Mouse (Mus musculus) erythroblast, adult 5-6 weeks (primary cell): Measurements from ENCODE around the gene Zfp454. TPM values are rescaled to one million over a fixed set of nuclear protein-coding genes. Genes with fewer than 3 reads are reported as not detected.

Experiments
- ATAC-seq: replicated peaks from 2 replicates; pipeline ENCODE4 v1.8.0; 2016; ENCODE audit warnings: moderate number of reproducible peaks, mild to moderate bottlenecking, moderate TSS enrichment, inconsistent platforms; ENCODE audit not compliant: poor library complexity, low FRiP score, severe bottlenecking
- total RNA-seq, 2 experiments: library from RNA; stranded (forward) in 1 of 2; stranded (reverse) in 1 of 2; fragments of 150-400 nt in 1 of 2; fragments of 200-764, 138-1000 nt in 1 of 2; gene quantifications; 2 replicates each; pipeline versions ENCODE4 v1.2.3 to v1.2.4; 2015 to 2017; ENCODE audit warnings: low replicate concordance in 2 of 2

Gene Zfp454
- total RNA-seq, 2 experiments from 2014 or later: not detected

- no peak for ATAC-seq
These were observed 40.4 kb downstream of the Zfp454 start for GRCm38 (mm10) chr11:50847047-50847446.

- ATAC-seq: no peak
These were observed 41.5 kb downstream of the Zfp454 start for GRCm38 (mm10) chr11:50845951-50846350.

- no peak for ATAC-seq
These were observed 46.3 kb downstream of the Zfp454 start, which contains the start of gene Zfp879 for GRCm38 (mm10) chr11:50841023-50841735. Gene Zfp879 (minus strand): TSS chr11:50841552.

GRCm38 (mm10) chr11:50835727-50836126 lies 51.7 kb downstream of the Zfp454 start:
- ATAC-seq: no peak

GRCm38 (mm10) chr11:50827010-50827953 lies 60.2 kb downstream of the Zfp454 start, which contains the start of gene Zfp354c:
Gene Zfp354c (minus strand): TSS chr11:50827724.
- no peak; the same call in 1 of the 2 replicates for ATAC-seq

GRCm38 (mm10) chr11:50826214-50826613 lies 61.2 kb downstream of the Zfp454 start:
- ATAC-seq: no peak

Other genes starting within 250 kb of the Zfp454 start
- not detected in 2 replicates for gene Zfp354c, start 59.9 kb downstream of the Zfp454 start, total RNA-seq (2015; ENCODE audit: low replicate concordance)
- gene Zfp354c, start 59.9 kb downstream of the Zfp454 start, total RNA-seq (2017; ENCODE audit: low replicate concordance): 0.84 TPM in 1 of 2 replicates, not detected in the other
- not detected in 2 replicates for gene Zfp879, start 46.1 kb downstream of the Zfp454 start, total RNA-seq (2015; ENCODE audit: low replicate concordance)
- gene Zfp879, start 46.1 kb downstream of the Zfp454 start, total RNA-seq (2017; ENCODE audit: low replicate concordance): not detected in 2 replicates
- 2.3 TPM in 1 of 2 replicates, not detected in the other for gene Grm6, start 37.0 kb downstream of the Zfp454 start, total RNA-seq (2015; ENCODE audit: low replicate concordance)
- gene Grm6, start 37.0 kb downstream of the Zfp454 start, total RNA-seq (2017; ENCODE audit: low replicate concordance): not detected in 2 replicates
- gene Zfp2, start 28.5 kb upstream of the Zfp454 start, total RNA-seq (2015; ENCODE audit: low replicate concordance): 0.63 TPM in 1 of 2 replicates, not detected in the other
- gene Zfp2, start 28.5 kb upstream of the Zfp454 start, total RNA-seq (2017; ENCODE audit: low replicate concordance): 0.56 TPM in 1 of 2 replicates, not detected in the other
- gene Zfp354b, start 44.0 kb upstream of the Zfp454 start, total RNA-seq (2015; ENCODE audit: low replicate concordance): not detected in 2 replicates
- gene Zfp354b, start 44.0 kb upstream of the Zfp454 start, total RNA-seq (2017; ENCODE audit: low replicate concordance): not detected in 2 replicates
- gene 4933414I15Rik, start 56.1 kb upstream of the Zfp454 start, total RNA-seq (2015; ENCODE audit: low replicate concordance): not detected in 2 replicates
- gene 4933414I15Rik, start 56.1 kb upstream of the Zfp454 start, total RNA-seq (2017; ENCODE audit: low replicate concordance): not detected in 2 replicates
- not detected in 2 replicates for gene Prop1, start 66.1 kb upstream of the Zfp454 start, total RNA-seq (2015; ENCODE audit: low replicate concordance)
- not detected in 2 replicates for gene Prop1, start 66.1 kb upstream of the Zfp454 start, total RNA-seq (2017; ENCODE audit: low replicate concordance)
- gene Olfr1378, start 78.9 kb upstream of the Zfp454 start, total RNA-seq (2015; ENCODE audit: low replicate concordance): not detected in 2 replicates
- gene Olfr1378, start 78.9 kb upstream of the Zfp454 start, total RNA-seq (2017; ENCODE audit: low replicate concordance): not detected in 2 replicates
- gene Olfr1377, start 94.3 kb upstream of the Zfp454 start, total RNA-seq (2015; ENCODE audit: low replicate concordance): not detected in 2 replicates
- gene Olfr1377, start 94.3 kb upstream of the Zfp454 start, total RNA-seq (2017; ENCODE audit: low replicate concordance): not detected in 2 replicates
- gene Olfr51, start 115.9 kb upstream of the Zfp454 start, total RNA-seq (2015; ENCODE audit: low replicate concordance): not detected in 2 replicates
- gene Olfr51, start 115.9 kb upstream of the Zfp454 start, total RNA-seq (2017; ENCODE audit: low replicate concordance): not detected in 2 replicates
- not detected in 2 replicates for gene Olfr54, start 126.6 kb upstream of the Zfp454 start, total RNA-seq (2015; ENCODE audit: low replicate concordance)
- gene Olfr54, start 126.6 kb upstream of the Zfp454 start, total RNA-seq (2017; ENCODE audit: low replicate concordance): not detected in 2 replicates
- not detected in 2 replicates for gene Olfr1375, start 160.5 kb upstream of the Zfp454 start, total RNA-seq (2015; ENCODE audit: low replicate concordance)
- gene Olfr1375, start 160.5 kb upstream of the Zfp454 start, total RNA-seq (2017; ENCODE audit: low replicate concordance): not detected in 2 replicates
- 0.21 TPM in 1 of 2 replicates, not detected in the other for gene Zfp354a, start 171.6 kb upstream of the Zfp454 start, total RNA-seq (2015; ENCODE audit: low replicate concordance)
- gene Zfp354a, start 171.6 kb upstream of the Zfp454 start, total RNA-seq (2017; ENCODE audit: low replicate concordance): not detected in 2 replicates